Mouse (Mus musculus) heart, embryonic 13.5 days (tissue): ENCODE results near the gene Crebl2. TPM values are rescaled to one million over a fixed set of nuclear protein-coding genes. Genes with fewer than 3 reads are reported as not detected.

ENCODE experiments used
- ATAC-seq: fragments of 200-750 bp; cut with Nextera tagmentation; 2 replicates; pipeline ENCODE4 v1.8.0; 2017; ENCODE audit warnings: moderate TSS enrichment; ENCODE audit not compliant: insufficient number of reproducible peaks, low FRiP score, low TSS enrichment; ENCODE audit errors: extremely low read depth
- H3K27ac ChIP-seq: fragments of 300-500 bp; sonication (generic); replicated peaks from 2 replicates; pipeline ENCODE4 v1.5.1; 2015; ENCODE audit warnings: moderate library complexity, mild to moderate bottlenecking, inconsistent platforms
- H3K27me3 ChIP-seq: fragments of 300-500 bp; sonication (generic); replicated peaks from 2 replicates; pipeline ENCODE4 v1.6.1; 2015; ENCODE audit warnings: mild to moderate bottlenecking, inconsistent platforms
- H3K36me3 ChIP-seq: fragments of 300-500 bp; sonication (generic); 2 replicates; pipeline ENCODE4 v1.6.1; 2015; ENCODE audit warnings: mild to moderate bottlenecking, inconsistent platforms
- H3K4me1 ChIP-seq: fragments of 300-500 bp; sonication (generic); 2 replicates; pipeline ENCODE4 v1.6.1; 2015; ENCODE audit warnings: inconsistent platforms
- H3K4me2 ChIP-seq: fragments of 300-500 bp; sonication (generic); 2 replicates; pipeline ENCODE4 v1.6.1; 2015; ENCODE audit warnings: inconsistent platforms, mild to moderate bottlenecking, moderate library complexity
- H3K4me3 ChIP-seq: fragments of 300-500 bp; sonication (generic); 2 replicates; pipeline ENCODE4 v1.5.1; 2015; ENCODE audit warnings: moderate library complexity, mild to moderate bottlenecking, inconsistent platforms
- H3K9ac ChIP-seq: fragments of 300-500 bp; sonication (generic); 2 replicates; pipeline ENCODE4 v1.6.1; 2015; ENCODE audit warnings: inconsistent platforms, mild to moderate bottlenecking, moderate library complexity
- H3K9me3 ChIP-seq: fragments of 300-500 bp; sonication (generic); 2 replicates; pipeline ENCODE4 v1.6.1; 2016; ENCODE audit warnings: inconsistent platforms
- WGBS: fragments of 180-500 bp; shearing (Covaris S2); methylation state at CpG from one replicate; pipeline ENCODE4 v1.1.7; 2015; ENCODE audit warnings: mixed read lengths; 5-methylcytosine and 5-hydroxymethylcytosine counted together
- polyA plus RNA-seq: library from polyadenylated mRNA; unstranded; fragments of >200 nt; fragmentation: Nextera tagmentation; extraction: Ambion mirVana; gene quantifications from 2 replicates; pipeline ENCODE4 v1.2.1, GENCODE M21; 2015

The Crebl2 gene
- polyA plus RNA-seq, 1 experiment from 2014 or later = 1.8 TPM

GRCm38 (mm10) chr6:134896570-134897436 lies 66.8 kb downstream of the Crebl2 start:
- H3K27me3 ChIP-seq = no peaks in the 10 kb centered on the region
- H3K4me3 ChIP-seq = peak overlapping the region; percentile 75
- peaks cover 12% of the 10 kb centered on the region for H3K4me1 ChIP-seq
- peak overlapping the region; percentile 100 for H3K27ac ChIP-seq
- WGBS = 53% methylated on average over 15 of the region's 15 CpGs
- peak overlapping the region; percentile 87 for H3K4me2 ChIP-seq
- H3K9ac ChIP-seq = peak overlapping the region; percentile 94
- H3K9me3 ChIP-seq = no peaks in the 10 kb centered on the region
- ATAC-seq = no peak
- H3K36me3 ChIP-seq = no peaks in the 10 kb centered on the region

- Histone ChIP-seq H3K27me3 (no peaks in the 10 kb centered on the region), H3K27ac (peak overlapping the region; percentile 100), H3K4me2 (peak overlapping the region; percentile 87), H3K4me1 (peaks cover 12% of the 10 kb centered on the region), H3K4me3 (peak overlapping the region; percentile 75), H3K9me3 (no peaks in the 10 kb centered on the region), H3K9ac (peak overlapping the region; percentile 94), H3K36me3 (no peaks in the 10 kb centered on the region)
- under 1% methylated on average over 38 of the region's 38 CpGs for WGBS
- peak; percentile 92 for ATAC-seq
Measured at GRCm38 (mm10) chr6:134897443-134898094, 67.6 kb downstream of the Crebl2 start.

GRCm38 (mm10) chr6:134898095-134898965 lies 68.4 kb downstream of the Crebl2 start, which contains the start of gene Gpr19:
TSS of gene Gpr19 (minus strand) at chr6:134898578.
- WGBS = under 1% methylated on average over 51 of the region's 51 CpGs
- H3K4me2 ChIP-seq = peak within 1 kb of the TSS; percentile 87
- ATAC-seq = peak; percentile 89

GRCm38 (mm10) chr6:134903368-134903767 lies 73.4 kb downstream of the Crebl2 start:
- no peaks in the 10 kb centered on the region for H3K27me3 ChIP-seq
- H3K36me3 ChIP-seq = no peaks in the 10 kb centered on the region
- H3K4me1 ChIP-seq = peaks cover 4% of the 10 kb centered on the region; the same call in 1 of the 2 replicates
- ATAC-seq = no peak
- H3K4me2 ChIP-seq = no peak overlapping the region
- H3K27ac ChIP-seq = no peak overlapping the region
- no peak overlapping the region for H3K9ac ChIP-seq
- no peak overlapping the region for H3K4me3 ChIP-seq
- WGBS = 67% methylated on average over 4 of the region's 4 CpGs
- 0 out of 2 replicates have a peak, but pooled peaks cover 2% of the 10 kb centered on the region for H3K9me3 ChIP-seq

More at GRCm38 (mm10) chr6:134898095-134898965, 68.4 kb downstream of the Crebl2 start, which contains the start of gene Gpr19:
- Histone ChIP-seq H3K9me3 (no peaks in the 10 kb centered on the region), H3K4me1 (peaks cover 12% of the 10 kb centered on the region), H3K27me3 (no peaks in the 10 kb centered on the region), H3K36me3 (no peaks in the 10 kb centered on the region), H3K27ac (peak within 1 kb of the TSS; percentile 100), H3K4me3 (peak within 1 kb of the TSS; percentile 75), H3K9ac (peak within 1 kb of the TSS; percentile 94)

GRCm38 (mm10) chr6:134903891-134904884 lies 74.2 kb downstream of the Crebl2 start:
- Histone ChIP-seq H3K36me3 (no peaks in the 10 kb centered on the region), H3K9ac (no peak overlapping the region), H3K9me3 (0 out of 2 replicates have a peak, but pooled peaks cover 2% of the 10 kb centered on the region), H3K27me3 (no peaks in the 10 kb centered on the region), H3K27ac (no peak overlapping the region), H3K4me2 (no peak overlapping the region), H3K4me3 (no peak overlapping the region), H3K4me1 (peaks cover 2% of the 10 kb centered on the region; the same call in 1 of the 2 replicates)
- 76% methylated on average over 10 of the region's 10 CpGs for WGBS
- ATAC-seq = no peak

- H3K27me3 ChIP-seq = no peaks in the 10 kb centered on the region
- no peak overlapping the region for H3K9ac ChIP-seq
- no peaks in the 10 kb centered on the region for H3K4me1 ChIP-seq
- no peak overlapping the region for H3K4me3 ChIP-seq
- 0 out of 2 replicates have a peak, but pooled peaks cover 2% of the 10 kb centered on the region for H3K9me3 ChIP-seq
- ATAC-seq = no peak
- 81% methylated on average over 1 of the region's 1 CpGs for whole genome bisulfite sequencing
- no peaks in the 10 kb centered on the region for H3K36me3 ChIP-seq
- H3K27ac ChIP-seq = no peak overlapping the region
- no peak overlapping the region for H3K4me2 ChIP-seq
Measured at GRCm38 (mm10) chr6:134905811-134906210, 75.9 kb downstream of the Crebl2 start.

Other genes starting within 250 kb of the Crebl2 start
- 5.9 and 6.1 TPM in 2 replicates for gene Mansc1, start 197.7 kb upstream of the Crebl2 start, polyA plus RNA-seq
- gene Borcs5, start 190.6 kb upstream of the Crebl2 start, polyA plus RNA-seq = 12.7 and 14.4 TPM in 2 replicates
- 14.2 and 16.6 TPM in 2 replicates for gene Dusp16, start 37.5 kb upstream of the Crebl2 start, polyA plus RNA-seq
- 8.5 and 8.6 TPM in 2 replicates for gene Gpr19, start 68.4 kb downstream of the Crebl2 start, polyA plus RNA-seq
- gene Cdkn1b, start 90.2 kb downstream of the Crebl2 start, polyA plus RNA-seq = 14.4 and 17.4 TPM in 2 replicates
- 6.8 and 7.8 TPM in 2 replicates for gene Apold1, start 151.6 kb downstream of the Crebl2 start, polyA plus RNA-seq
- 62.9 and 70.6 TPM in 2 replicates for gene Ddx47, start 181.5 kb downstream of the Crebl2 start, polyA plus RNA-seq
- gene Gprc5a, start 235.5 kb downstream of the Crebl2 start, polyA plus RNA-seq = 5.1 TPM in 2 replicates